Mouse (Mus musculus): ENCODE results near the gene Gbf1. TPM values are rescaled to one million over a fixed set of nuclear protein-coding genes. Genes with fewer than 3 reads are reported as not detected.
A peak's percentile ranks its signal among the peaks of the same experiment; 100 is the strongest.
"Not testable (repeated sequence)": the region's sequence is repeated elsewhere in the genome, so short reads cannot be mapped to it uniquely, and the experiment has no call there.

Gbf1 gene
- total RNA-seq, 2 experiments from 2014 or later: 27.0 to 28.2 TPM

DNA sequence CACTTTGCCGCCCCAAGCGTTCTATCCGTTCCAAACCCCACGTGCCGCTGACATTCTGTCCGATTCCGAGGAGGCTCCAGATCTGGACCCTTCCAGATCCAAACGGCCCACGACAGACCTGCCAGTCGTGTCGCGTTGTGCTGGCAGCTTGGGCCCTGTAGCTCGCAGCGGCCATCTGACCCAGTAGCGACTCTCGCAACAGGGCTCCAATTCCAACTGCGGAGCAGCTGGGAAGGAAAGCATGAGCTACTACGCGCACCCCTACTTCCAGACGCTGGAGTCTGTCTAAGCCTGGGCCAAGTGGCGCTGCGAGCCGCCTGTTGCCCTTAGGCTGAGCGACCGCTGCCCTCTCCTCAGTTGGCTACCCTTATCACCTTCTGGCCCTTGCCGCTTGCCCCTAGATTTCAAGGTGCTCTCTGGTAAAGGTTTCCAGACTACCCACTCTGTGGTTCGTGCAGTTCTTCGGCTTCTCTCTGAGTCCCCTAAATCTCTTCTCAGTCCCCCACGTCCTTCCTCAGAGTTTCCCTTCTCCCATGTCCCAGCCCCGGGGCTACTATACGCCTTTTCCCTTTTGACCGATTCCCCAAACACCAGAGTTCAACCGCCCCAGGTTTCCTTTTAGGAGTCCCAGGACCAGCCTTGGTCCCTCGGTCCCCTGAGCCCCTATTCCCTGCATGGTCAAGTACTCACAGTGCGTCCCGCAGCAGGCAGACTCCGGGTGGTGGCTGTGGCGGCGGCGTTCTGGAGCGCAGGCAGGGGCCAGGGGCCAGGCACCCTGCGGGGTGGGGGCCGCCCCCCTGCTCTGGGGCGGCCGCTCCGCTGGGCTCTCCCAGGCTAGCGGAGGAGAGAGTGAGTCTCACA, 4.6 kb upstream of the Gbf1 start, which contains the start of gene Pitx3:
Pitx3 (minus strand) TSS at position 816 of the 861 bp plus-strand sequence.
- no peak for ATAC-seq (ENCODE audit: poor library complexity, severe bottlenecking)

DNA sequence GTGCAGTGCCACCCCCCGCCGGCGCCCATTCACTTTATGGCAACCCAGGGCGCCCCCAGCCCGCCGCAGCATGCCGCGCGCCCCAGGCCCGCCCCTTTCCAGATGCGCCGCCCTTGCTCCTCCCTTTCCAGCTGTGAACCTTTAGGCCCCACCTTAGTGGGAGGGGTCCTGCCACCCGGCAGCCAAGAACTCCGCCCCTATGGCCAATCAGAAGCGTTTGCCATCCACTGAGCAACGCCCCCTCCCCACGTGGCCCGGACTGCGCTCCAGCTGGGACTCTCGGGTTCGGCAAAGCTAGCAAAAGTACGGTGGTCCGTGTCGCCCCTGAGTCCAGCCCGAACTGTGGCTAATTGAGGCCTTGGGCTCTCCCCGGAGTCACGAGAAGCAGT, 3.9 kb upstream of the Gbf1 start:
- no peak for ATAC-seq (ENCODE audit: poor library complexity, severe bottlenecking)

DNA sequence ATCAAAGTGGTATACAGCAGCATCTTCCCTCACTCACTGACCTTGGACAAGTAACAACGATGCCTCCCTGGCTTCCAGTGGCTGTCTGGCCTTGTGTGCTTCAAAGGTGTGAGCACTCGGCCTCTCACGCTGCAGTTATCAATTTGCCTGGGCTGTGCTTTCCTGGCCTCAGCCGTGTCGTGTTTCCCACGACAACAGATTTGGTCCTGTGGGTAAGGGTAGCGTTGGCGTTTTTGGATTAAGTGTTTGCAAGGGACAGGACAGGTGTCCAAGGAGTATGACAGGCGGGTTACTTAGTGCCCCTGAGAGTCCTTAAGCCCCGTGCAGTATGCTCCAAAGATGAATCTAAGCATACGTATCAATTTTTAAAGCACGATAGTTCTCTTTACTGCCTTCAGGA, 3.2 kb upstream of the Gbf1 start:
- no peak for ATAC-seq (ENCODE audit: poor library complexity, severe bottlenecking)

DNA sequence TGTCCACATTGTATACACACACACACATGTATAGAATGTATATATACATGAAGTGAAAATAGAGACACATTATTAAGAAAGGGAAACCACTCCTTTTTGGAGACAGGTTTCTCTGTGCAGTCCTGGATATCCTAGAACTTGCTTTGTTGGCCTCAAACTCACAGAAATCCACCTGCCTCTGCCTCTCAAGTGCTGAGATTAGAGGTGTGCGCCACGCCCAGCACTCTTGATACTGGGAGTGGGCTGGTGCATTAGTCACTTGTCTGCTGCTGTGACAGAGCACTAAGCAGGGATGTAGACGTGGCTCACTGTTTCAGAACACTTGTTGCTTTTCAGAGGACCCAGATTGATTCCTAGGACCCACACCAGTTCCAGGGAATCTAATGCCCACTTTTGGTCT, 13.6 kb downstream of the Gbf1 start:
- no peak for ATAC-seq (ENCODE audit: poor library complexity, severe bottlenecking)

DNA sequence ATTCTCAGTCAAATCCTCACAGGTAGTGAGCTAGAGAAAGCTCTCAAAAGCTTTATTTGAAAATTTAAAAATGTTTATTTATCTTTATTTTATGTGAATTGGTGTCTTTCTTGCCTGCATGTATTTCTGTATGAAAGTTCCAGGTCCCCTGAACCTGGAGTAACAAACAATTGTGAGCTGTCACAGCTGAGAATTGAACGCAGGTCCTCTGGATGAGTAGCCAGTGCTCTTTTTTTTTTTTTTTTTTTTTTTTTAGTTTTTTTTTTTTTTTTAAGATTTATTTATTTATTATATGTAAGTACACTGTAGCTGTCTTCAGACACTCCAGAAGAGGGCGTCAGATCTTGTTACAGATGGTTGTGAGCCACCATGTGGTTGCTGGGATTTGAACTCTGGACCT, 14.9 kb downstream of the Gbf1 start:
- not testable (repeated sequence) for ATAC-seq (ENCODE audit: poor library complexity, severe bottlenecking)

DNA sequence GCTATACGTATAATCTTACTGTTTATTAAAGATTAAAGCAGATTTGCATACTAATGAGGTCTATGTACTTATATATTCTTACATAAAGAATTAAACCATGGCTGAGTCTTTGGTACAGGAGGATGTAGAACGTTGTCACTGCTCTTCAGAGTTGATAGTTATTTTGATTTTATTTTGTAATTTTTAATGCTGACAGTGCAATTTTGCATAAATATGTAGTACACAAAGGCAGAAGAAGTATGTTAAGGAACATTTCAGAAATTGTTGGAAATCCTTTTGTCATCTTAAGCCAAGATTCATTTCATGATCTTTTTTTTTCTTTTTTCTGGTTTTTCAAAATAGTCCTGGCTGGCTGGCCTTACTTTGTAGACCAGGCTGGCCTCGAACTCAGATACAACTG, 17.1 kb downstream of the Gbf1 start:
- no peak for ATAC-seq (ENCODE audit: poor library complexity, severe bottlenecking)

DNA sequence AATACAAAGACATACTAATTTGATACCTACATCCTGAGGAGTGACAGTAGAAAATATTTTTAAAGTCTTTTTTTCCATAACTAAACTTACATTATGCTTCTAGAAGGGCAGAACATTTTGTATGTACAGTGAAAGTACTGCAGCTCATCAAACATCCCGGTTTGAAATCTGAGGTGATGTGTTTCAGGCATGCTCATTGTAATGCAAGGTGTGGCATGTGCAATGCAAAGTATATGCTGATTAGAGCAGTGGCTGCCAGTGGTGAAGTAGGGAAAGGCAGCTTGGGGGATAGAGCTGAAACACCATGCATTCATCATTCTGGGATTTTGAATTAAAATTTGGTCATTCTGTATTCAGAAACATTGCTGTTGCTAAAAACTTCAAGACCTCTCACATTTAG, 17.6 kb downstream of the Gbf1 start:
- ATAC-seq (ENCODE audit: poor library complexity, severe bottlenecking): no peak

DNA sequence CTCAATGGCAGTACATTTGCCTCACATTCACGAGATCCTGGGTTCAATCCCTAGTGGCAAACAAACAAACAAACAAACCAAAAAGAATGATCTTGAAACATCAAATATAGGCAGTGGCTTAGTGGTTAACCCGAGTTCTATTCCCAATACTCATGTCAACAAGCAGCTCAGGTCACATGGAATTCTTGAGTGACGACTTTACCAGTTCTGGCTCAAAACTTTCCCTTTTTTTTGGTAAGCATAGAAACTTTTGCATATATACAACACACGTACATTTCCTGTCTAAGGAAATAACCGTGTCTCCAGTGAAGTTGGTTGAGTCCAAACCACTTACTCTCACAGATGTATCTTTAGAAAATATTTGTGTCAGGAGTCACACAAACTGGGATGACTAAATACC, 20.2 kb downstream of the Gbf1 start:
- no peak for ATAC-seq (ENCODE audit: poor library complexity, severe bottlenecking)

DNA sequence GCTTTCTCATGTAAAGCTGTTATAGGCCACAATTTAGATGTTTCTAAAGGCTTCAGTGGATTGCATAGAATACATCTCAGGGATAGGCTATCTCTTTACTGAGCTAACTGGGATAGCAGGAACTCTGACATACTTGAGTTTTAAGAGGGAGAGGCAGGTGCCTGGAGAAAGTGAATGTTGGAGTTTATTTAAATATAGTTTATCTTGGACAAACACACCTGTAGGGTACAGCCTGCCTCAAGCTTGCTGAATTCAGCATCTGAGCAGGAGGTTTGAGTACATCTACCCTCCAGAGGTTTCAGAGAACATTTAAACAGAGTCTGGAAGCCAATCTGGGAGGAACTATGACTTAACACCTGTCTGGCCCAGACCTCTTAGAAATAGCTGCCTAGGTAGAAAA, 22.9 kb downstream of the Gbf1 start:
- no peak for ATAC-seq (ENCODE audit: poor library complexity, severe bottlenecking)

DNA sequence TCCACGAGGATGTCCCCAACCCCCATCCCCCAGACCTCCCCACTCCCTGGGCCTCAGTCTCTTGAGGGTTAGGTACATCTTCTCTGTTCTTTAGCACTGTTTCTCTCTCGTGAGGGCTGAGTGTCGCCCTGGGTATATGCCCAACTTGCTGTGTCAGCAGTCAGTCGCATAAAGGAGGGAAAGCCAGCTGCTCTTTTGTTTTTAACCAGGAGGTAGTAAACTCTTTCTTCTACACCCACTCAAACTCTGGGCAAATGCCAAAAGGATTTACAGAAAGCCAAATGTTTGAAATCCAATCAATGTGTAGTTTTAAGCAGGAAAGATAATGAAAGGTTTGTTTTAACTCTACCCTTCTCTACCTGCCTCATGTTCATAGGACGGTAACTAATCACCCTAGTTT, 24.7 kb downstream of the Gbf1 start:
- no peak for ATAC-seq (ENCODE audit: poor library complexity, severe bottlenecking)

DNA sequence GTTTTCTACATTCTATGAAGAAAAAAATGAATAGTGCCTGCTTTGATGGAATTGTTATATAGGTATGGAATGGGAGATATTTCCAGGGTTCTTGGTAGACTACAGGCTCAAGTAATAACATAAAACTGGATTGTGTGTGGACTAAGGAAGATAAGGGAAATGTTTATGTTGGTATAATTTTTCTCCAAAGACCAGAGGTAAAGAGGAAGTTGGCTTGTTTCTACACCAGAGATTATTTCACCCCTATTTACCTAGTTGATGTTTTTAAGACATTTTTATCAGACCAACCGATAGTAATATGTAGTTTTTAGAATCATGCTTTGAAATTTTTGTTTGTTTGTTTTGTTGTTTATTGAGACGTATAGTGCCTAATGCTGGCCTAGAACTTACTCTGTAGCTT, 28.0 kb downstream of the Gbf1 start:
- no peak for ATAC-seq (ENCODE audit: poor library complexity, severe bottlenecking)

DNA sequence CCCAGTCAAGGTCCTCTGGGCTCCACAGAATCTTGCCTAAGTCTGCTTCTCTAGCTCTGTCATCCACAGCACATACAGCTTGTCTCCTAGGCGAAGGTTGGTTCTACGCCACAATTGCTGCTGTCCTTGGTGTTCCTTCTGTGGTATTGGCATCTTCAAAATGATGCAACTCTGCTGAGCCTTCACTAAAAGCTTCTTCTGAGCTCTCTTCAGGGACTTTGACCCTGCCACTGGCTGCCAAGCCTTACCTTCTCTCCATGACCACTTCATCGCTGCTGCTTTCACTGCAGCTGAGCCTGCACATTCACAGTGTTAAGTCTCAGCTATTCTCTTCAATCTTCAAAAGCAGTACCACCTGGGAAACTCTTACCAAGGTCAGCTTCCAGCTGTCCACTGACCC, 29.9 kb downstream of the Gbf1 start:
- no peak for ATAC-seq (ENCODE audit: poor library complexity, severe bottlenecking)

DNA sequence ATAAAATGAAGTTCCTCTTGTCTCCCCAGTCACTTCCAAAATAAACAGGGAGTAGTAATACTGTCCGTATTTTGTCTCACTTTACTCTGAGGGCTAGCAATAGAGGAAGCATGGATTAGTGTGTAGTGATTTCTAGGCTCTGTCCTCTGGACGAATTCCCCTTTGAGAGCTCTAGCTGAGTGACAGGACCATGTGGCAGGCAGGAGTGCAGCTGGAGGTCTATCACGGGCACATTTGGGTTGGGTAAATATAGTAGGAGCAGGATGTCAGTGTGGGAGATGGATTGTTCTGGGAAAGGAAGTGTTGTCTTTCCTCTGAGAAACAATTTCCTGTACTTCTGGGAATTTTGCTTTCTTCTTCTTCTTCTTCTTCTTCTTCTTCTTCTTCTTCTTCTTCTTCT, 34.3 kb downstream of the Gbf1 start:
- no peak for ATAC-seq (ENCODE audit: poor library complexity, severe bottlenecking)

DNA sequence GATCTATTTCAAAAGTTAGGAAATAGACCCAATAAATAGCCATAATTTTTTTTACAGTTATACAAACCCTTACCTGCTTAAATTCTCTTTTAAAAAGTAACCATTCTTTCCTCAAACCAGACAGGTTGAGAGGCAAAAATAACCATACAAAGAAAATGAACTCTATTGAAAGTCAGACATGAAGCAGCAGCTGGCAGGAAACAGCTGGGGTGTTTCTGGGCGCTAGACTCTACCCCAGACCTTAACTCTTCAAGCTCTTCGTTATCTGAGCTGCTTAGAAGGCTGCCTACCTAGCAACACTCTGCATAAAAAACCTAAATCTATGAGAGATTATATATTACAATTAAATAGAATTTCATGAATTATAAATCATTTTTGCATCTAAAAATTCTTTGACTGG, 34.9 kb downstream of the Gbf1 start:
- ATAC-seq (ENCODE audit: poor library complexity, severe bottlenecking): no peak

DNA sequence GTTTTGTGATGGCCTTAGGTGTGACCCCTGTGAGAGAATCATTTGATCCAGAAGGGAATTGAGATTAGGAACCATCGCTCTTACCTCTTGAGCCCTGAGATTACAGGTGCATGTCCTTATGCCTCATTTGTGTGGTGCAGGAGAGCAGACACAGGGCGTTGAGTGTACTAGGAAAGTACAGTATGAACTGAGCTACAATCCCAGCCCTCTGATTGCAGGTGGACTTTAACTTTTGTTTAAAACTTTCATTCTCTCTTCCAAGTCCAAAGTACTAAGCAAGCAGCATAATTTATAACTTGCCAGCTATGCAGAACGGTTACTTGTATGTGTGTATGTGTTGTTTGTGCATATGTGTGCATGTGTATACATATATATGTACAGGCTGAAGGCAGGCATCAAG, 46.0 kb downstream of the Gbf1 start:
- no peak for ATAC-seq (ENCODE audit: poor library complexity, severe bottlenecking)

DNA sequence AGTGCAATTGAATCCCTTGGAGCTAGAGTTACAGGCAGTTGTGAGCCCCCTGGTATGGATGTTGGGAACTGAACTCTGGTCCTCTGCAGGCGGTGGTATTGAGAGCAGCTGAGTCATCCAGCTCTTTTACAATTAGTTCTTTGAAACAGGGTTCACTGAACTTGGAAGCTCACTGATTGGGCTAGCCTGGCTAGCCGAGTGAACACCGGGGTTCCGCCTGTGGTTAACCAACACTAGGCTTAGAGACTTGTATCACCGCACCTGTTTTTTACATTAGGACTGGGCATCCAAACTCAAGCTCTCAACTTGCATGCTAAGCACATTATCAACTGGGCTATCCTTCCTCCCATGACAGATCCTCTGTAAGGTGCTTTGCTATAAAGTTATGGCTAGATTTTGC, 46.6 kb downstream of the Gbf1 start:
- ATAC-seq (ENCODE audit: poor library complexity, severe bottlenecking): peak; percentile 45

DNA sequence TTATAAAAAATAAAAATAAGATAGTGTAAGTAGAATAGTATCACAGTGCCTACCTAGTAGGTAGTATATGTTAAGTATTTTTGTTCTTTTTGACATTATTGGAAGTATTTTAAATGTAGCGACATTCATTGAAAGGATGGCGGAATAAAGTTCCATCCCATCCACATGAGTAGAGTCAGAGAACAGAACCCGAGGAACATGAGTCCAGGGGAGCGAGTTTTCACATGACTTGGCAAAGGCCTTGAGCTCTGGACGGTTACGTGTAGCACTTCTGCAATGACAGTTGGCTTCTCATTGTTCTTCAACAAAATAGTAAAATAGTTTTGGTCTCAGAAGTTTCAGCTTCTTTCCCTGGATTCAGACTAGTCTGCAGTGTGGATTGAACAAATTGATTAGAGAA, 51.9 kb downstream of the Gbf1 start:
- no peak for ATAC-seq (ENCODE audit: poor library complexity, severe bottlenecking)

DNA sequence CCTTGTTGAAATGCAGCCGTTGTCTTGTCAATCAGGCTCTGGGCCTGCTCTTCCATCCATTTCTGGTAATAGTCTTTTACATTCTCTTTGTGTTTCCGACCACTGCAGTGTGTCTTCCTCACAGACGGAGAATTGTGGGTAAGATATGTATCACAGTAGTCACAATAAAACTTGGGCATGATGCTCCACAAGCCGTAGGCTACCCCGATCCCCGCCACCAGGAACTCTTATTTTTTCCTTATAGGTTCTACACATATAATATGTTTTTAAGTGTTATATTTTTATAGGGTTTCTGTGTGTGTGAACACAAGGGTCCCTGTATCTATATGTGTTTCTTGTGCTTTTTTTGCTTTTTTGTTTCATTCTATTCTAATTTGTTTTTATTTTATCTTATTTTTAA, 53.4 kb downstream of the Gbf1 start:
- ATAC-seq (ENCODE audit: poor library complexity, severe bottlenecking): no peak

DNA sequence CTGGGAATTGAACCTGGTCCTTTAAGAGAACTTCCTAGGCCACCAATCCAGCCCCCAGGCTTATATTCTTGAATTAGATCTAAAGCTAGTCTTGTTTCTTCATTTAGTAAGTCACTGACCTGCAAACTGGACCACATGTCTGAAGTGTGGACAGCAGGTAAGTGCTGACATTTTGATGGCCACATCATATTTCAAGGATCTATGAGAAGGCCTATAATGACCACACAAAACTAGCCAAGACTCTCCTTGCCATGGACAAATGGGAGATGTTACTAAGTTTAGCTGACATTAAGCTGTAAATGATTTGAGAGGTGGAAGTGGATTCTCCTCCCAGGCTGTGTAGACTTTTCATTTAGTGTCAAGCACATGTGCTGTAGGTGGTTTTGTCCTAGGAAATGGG, 58.6 kb downstream of the Gbf1 start:
- no peak for ATAC-seq (ENCODE audit: poor library complexity, severe bottlenecking)

DNA sequence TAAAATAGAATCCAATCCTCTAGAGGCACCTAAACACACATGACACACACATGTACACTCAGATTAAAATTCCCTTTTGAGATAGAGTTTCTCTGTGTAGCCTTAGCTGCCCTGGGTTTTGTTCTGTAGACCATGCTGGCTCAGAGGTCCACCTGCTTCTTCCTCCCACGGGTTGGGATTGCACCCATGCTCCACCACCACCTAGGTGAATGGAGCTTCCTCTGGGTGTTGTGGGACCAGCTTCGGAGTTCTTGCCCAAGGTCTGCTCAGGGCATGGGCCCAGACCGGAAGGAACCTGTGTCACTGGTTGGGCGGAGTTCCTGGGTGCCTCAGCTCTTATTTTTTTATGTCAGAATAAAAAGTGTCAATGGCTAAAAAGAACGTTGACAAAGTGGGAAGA, 62.2 kb downstream of the Gbf1 start:
- peak; percentile 85 for ATAC-seq (ENCODE audit: poor library complexity, severe bottlenecking)

DNA sequence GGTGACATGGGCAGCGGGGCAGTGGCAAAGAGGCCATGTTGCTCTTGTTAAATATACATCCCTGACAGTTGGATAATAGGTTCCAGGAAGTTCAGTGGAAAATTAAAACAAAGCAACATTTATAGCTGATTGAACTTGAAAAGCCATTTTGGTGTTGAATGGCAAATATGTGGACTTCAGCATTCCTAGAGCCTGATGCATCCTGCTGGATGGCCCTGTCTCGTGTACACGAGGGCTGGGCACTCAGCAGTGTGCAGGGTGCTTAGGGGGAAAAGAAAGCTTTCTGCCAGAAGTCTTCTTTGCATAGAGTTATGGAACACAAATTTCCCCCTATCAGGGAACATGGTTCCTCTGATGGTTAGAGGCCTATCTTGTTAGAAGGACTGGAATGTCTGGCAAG, 63.1 kb downstream of the Gbf1 start:
- ATAC-seq (ENCODE audit: poor library complexity, severe bottlenecking): no peak

DNA sequence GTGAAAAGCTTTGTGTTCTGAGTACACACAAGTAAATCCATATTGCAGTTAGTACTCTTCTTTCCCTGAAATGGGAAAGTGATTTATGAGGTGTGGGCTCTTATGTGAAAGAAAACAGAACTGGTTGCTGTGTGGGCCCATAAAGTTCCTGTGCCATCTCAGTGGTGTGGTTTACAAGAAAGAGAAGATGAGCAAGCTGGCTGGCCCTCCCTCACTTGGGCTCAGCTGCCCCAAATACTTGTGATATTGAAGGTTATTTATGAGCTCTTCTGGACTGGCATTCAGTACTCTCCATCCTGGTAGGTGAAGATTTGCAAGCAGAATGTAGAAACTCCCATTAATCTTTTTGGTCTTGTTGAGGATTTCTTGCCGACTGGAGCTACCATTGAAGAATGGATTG, 64.4 kb downstream of the Gbf1 start:
- ATAC-seq (ENCODE audit: poor library complexity, severe bottlenecking): no peak

DNA sequence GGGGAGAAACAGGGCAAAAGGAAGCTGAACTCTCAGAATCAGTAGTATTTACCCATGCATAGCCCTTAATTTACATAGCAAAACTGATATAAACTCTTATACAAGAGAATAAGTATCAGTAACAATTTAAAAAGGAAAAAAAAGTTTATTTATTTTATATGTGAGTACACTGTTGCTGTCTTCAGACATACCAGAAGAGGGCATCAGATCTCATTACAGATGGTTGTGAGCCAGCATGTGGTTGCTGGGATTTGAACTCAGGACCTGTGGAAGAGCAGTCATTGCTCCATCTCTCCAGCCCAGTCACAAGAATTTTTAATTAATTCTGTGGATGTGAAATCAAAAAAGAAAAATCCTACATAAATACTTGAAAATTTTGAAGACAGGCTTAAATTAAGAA, 65.0 kb downstream of the Gbf1 start:
- ATAC-seq (ENCODE audit: poor library complexity, severe bottlenecking): not testable (repeated sequence)
